Mouse (Mus musculus): ENCODE measurements around the gene Ndufs8. TPM values are rescaled to one million over a fixed set of nuclear protein-coding genes. Genes with fewer than 3 reads are reported as not detected.

Gene Ndufs8
- polyA plus RNA-seq, 1 experiment from 2014 or later = 285 TPM

Other genes with a start within 250 kb of the Ndufs8 start
- 7.4 and 7.8 TPM in 2 replicates for gene Lrp5, start 226.2 kb downstream of the Ndufs8 start, polyA plus RNA-seq (2015; fragmentation: Nextera tagmentation; extraction: Ambion mirVana)
- gene 1810055G02Rik, start 204.5 kb downstream of the Ndufs8 start, polyA plus RNA-seq (2015; fragmentation: Nextera tagmentation; extraction: Ambion mirVana) = 28.3 and 32.4 TPM in 2 replicates
- gene Kmt5b, start 145.4 kb downstream of the Ndufs8 start, polyA plus RNA-seq (2015; fragmentation: Nextera tagmentation; extraction: Ambion mirVana) = 28.1 and 29.5 TPM in 2 replicates
- 56.8 and 60.0 TPM in 2 replicates for gene Chka, start 61.0 kb downstream of the Ndufs8 start, polyA plus RNA-seq (2015; fragmentation: Nextera tagmentation; extraction: Ambion mirVana)
- gene Tcirg1, start 5.6 kb downstream of the Ndufs8 start, polyA plus RNA-seq (2015; fragmentation: Nextera tagmentation; extraction: Ambion mirVana) = 56.8 and 60.5 TPM in 2 replicates
- gene Aldh3b1, start 17.0 kb upstream of the Ndufs8 start, polyA plus RNA-seq (2015; fragmentation: Nextera tagmentation; extraction: Ambion mirVana) = 5.4 and 5.9 TPM in 2 replicates
- gene Unc93b1, start 22.4 kb upstream of the Ndufs8 start, polyA plus RNA-seq (2015; fragmentation: Nextera tagmentation; extraction: Ambion mirVana) = 21.7 and 21.9 TPM in 2 replicates
- gene Aldh3b3, start 45.9 kb upstream of the Ndufs8 start, polyA plus RNA-seq (2015; fragmentation: Nextera tagmentation; extraction: Ambion mirVana) = 0.18 and 0.24 TPM in 2 replicates
- 1.8 and 2.0 TPM in 2 replicates for gene Aldh3b2, start 59.6 kb upstream of the Ndufs8 start, polyA plus RNA-seq (2015; fragmentation: Nextera tagmentation; extraction: Ambion mirVana)
- 11.9 and 13.3 TPM in 2 replicates for gene Acy3, start 73.8 kb upstream of the Ndufs8 start, polyA plus RNA-seq (2015; fragmentation: Nextera tagmentation; extraction: Ambion mirVana)
- 0.11 TPM in 1 of 2 replicates, not detected in the other for gene Tbx10, start 80.0 kb upstream of the Ndufs8 start, polyA plus RNA-seq (2015; fragmentation: Nextera tagmentation; extraction: Ambion mirVana)
- 21.8 and 22.0 TPM in 2 replicates for gene Nudt8, start 87.8 kb upstream of the Ndufs8 start, polyA plus RNA-seq (2015; fragmentation: Nextera tagmentation; extraction: Ambion mirVana)
- 2.4 and 2.5 TPM in 2 replicates for gene Gm49405, start 87.9 kb upstream of the Ndufs8 start, polyA plus RNA-seq (2015; fragmentation: Nextera tagmentation; extraction: Ambion mirVana)
- gene Doc2g, start 90.5 kb upstream of the Ndufs8 start, polyA plus RNA-seq (2015; fragmentation: Nextera tagmentation; extraction: Ambion mirVana) = 3.8 and 3.9 TPM in 2 replicates
- 177 and 184 TPM in 2 replicates for gene Ndufv1, start 100.0 kb upstream of the Ndufs8 start, polyA plus RNA-seq (2015; fragmentation: Nextera tagmentation; extraction: Ambion mirVana)
- gene Gstp1, start 125.2 kb upstream of the Ndufs8 start, polyA plus RNA-seq (2015; fragmentation: Nextera tagmentation; extraction: Ambion mirVana) = 432 and 433 TPM in 2 replicates
- gene Gstp2, start 133.2 kb upstream of the Ndufs8 start, polyA plus RNA-seq (2015; fragmentation: Nextera tagmentation; extraction: Ambion mirVana) = 3.5 and 5.0 TPM in 2 replicates
- gene Gstp3, start 146.8 kb upstream of the Ndufs8 start, polyA plus RNA-seq (2015; fragmentation: Nextera tagmentation; extraction: Ambion mirVana) = 0.85 and 1.9 TPM in 2 replicates
- gene Cabp2, start 168.8 kb upstream of the Ndufs8 start, polyA plus RNA-seq (2015; fragmentation: Nextera tagmentation; extraction: Ambion mirVana) = not detected in 2 replicates
- 111 and 128 TPM in 2 replicates for gene Cdk2ap2, start 184.4 kb upstream of the Ndufs8 start, polyA plus RNA-seq (2015; fragmentation: Nextera tagmentation; extraction: Ambion mirVana)
- 12.6 and 14.4 TPM in 2 replicates for gene Pitpnm1, start 187.2 kb upstream of the Ndufs8 start, polyA plus RNA-seq (2015; fragmentation: Nextera tagmentation; extraction: Ambion mirVana)
- 102 TPM in 2 replicates for gene Aip, start 213.1 kb upstream of the Ndufs8 start, polyA plus RNA-seq (2015; fragmentation: Nextera tagmentation; extraction: Ambion mirVana)
- not detected in 2 replicates for gene Gpr152, start 227.0 kb upstream of the Ndufs8 start, polyA plus RNA-seq (2015; fragmentation: Nextera tagmentation; extraction: Ambion mirVana)
- gene Cabp4, start 231.3 kb upstream of the Ndufs8 start, polyA plus RNA-seq (2015; fragmentation: Nextera tagmentation; extraction: Ambion mirVana) = 0.16 TPM in 1 of 2 replicates, not detected in the other
- 174 and 184 TPM in 2 replicates for gene Coro1b, start 235.8 kb upstream of the Ndufs8 start, polyA plus RNA-seq (2015; fragmentation: Nextera tagmentation; extraction: Ambion mirVana)
- gene Ptprcap, start 240.8 kb upstream of the Ndufs8 start, polyA plus RNA-seq (2015; fragmentation: Nextera tagmentation; extraction: Ambion mirVana) = 4.6 and 14.2 TPM in 2 replicates

Measured in lung, embryonic 16.5 days (tissue).